Mouse (Mus musculus) gastrocnemius, adult 8-10 months (tissue): Measurements from ENCODE around the gene AC124502.3. TPM values are rescaled to one million over a fixed set of nuclear protein-coding genes. Genes with fewer than 3 reads are reported as not detected.
"Not testable (repeated sequence)": the region's sequence is repeated elsewhere in the genome, so short reads cannot be mapped to it uniquely, and the experiment has no call there.

Experiments used
- DNase-seq, 2 experiments: peaks; one replicate each; pipeline ENCODE4 v3.0.0; 2022; ENCODE audit warnings: low spot score in 2 of 2
- total RNA-seq, 4 experiments: library from RNA; stranded (reverse); gene quantifications; 2 replicates each; pipeline ENCODE4 v1.2.4; 2022

AC124502.3 gene
- total RNA-seq = 1 to 10 TPM in 3 of 4 experiments, under 1 TPM in 1; 0.61 to 1.7 (median 1.4) TPM

DNA sequence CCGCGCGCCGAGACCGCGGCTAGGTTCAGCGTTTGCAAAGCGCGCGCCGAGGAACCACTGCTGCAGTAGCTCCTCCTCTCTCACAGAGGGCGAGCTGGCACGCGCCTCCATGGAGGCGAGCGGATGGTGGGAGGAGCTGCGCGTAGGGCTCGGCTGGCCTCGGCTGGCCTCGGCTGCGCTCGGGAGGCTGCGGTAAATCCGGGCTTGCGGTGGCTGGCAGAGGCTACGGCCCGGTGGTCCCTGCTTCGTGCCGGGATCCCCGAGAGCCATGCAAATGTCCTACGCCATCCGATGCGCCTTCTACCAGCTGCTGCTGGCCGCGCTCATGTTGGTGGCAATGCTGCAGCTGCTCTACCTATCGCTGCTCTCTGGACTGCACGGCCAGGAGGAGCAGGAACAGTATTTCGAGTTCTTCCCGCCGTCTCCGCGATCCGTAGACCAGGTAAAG lies at the start of gene AC124502.3, which contains the start of gene B4gat1:
Gene AC124502.3, plus strand, starts transcription at position 183 of the 448 bp plus-strand sequence.
Gene B4gat1, plus strand, starts transcription at position 118 of the 448 bp plus-strand sequence.
- DNase-seq = peak; percentile 74 to 84

GRCm38 (mm10) chr19:4989013-4989412 lies 49.7 kb upstream of the AC124502.3 start:
- peak; percentile 71 to 76 for DNase-seq

- DNase-seq = no peak
These were observed 49.0 kb upstream of the AC124502.3 start for GRCm38 (mm10) chr19:4989434-4990255.

DNA sequence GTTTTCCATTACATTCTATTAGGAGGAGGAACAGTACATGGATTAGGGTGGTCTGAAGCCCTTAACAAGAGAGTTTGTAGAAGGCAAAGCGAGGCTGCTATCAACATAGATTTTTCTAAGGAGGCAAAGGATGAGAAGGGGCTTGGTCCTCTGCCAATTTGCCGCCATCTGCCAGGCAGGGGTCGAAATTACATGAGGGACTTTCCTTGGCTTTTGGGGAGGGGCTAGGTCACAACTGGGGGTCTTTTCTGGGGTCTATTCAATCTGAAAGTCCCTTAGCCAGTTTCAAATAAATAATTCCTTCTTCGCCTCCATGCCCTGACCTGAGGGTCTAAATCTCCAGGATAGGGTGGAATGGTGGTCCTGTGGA lies 48.5 kb upstream of the AC124502.3 start, which contains the start of gene Npas4:
Gene Npas4, minus strand, starts transcription at position 61 of the 370 bp plus-strand sequence.
- DNase-seq = no peak

GRCm38 (mm10) chr19:4990716-4991115 lies 48.0 kb upstream of the AC124502.3 start:
- DNase-seq = no peak

GRCm38 (mm10) chr19:4992371-4992770 lies 46.3 kb upstream of the AC124502.3 start:
- no peak for DNase-seq

DNA sequence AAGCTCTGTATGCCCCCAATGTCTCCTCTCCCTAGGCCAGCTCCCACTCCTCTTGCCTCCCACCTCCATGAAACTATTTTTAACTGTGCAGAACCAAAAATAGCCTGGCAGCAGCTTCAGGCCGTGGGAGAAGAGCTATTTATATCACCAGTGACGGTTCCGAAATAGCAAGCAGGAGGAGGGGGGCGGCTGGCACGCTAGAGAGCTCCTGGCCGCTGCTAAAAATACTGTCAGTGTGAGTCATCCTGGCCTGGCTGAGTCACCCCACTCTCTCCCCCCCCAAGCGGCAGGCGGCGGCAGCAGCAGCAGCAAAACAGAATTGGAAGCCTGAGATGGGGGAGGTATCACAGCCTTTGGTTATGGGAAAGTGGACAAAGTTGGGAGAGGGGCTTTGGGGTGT lies 45.8 kb upstream of the AC124502.3 start:
- DNase-seq = peak; percentile 84 to 92

DNA sequence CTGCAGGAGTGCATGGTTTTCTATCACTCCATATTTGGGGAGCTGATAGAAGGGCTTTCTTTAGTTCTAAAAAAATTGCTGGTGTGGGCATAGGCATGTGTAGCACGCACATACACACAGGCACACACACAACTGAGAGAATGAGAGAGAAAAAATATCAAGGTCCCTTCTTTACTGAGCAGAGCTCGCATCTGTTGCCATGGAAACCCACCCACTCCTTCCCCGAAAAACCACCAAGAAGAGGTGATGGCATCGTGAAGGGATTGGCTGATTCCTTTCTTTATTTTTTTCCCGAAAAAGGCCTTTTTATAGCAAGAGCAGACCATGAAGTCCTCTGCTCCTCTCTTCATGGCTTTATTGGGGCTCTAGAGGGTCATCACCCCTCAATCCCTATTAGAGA lies 44.6 kb upstream of the AC124502.3 start:
- no peak for DNase-seq

- no peak for DNase-seq
These were observed 39.1 kb upstream of the AC124502.3 start for GRCm38 (mm10) chr19:4999445-5000140.

- DNase-seq = peak in 1 of 2 experiments; percentile 33
These were observed 36.9 kb upstream of the AC124502.3 start for GRCm38 (mm10) chr19:5001666-5002406.

DNA sequence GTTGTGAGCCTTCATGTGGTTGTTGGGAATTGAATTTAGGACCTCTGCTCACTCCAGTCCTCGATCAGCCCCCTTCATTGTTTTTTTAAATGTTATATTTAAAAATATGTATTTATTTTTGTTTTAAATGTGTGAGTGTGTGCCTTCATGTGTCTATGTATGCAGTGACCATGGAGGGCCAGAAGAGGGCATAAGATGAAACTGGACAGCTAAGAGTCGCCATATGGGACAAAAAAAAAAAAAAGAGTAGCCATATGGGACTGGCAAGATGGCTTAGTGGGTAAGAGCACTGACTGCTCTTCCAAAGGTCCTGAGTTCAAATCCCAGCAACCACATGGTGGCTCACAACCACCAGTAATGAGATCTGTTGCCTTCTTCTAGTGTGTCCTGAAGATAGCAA lies 35.0 kb upstream of the AC124502.3 start:
- not testable (repeated sequence) for DNase-seq

DNA sequence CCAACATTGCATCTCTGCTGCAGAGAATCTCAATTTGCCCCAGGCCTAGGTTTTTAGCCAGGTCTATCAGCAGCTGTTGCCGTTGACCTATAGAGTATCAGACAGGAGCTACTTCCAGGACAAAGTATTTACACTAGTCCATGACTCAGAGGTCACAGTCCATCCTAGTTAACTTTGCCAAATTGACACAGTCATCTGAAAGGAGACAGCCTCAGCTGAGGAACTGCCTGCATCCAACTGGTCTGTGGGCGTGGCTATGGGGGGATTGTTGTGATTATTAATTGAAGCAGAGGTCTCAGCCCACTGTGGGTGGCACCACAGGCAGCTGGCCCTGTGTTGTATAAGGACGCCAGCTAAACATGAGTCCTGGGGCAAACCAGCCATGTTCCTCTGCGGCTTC lies 33.8 kb upstream of the AC124502.3 start:
- no peak for DNase-seq

GRCm38 (mm10) chr19:5013138-5013537 lies 25.6 kb upstream of the AC124502.3 start:
- DNase-seq = no peak

- DNase-seq = no peak
These were observed 23.7 kb upstream of the AC124502.3 start for GRCm38 (mm10) chr19:5014961-5015398.

DNA sequence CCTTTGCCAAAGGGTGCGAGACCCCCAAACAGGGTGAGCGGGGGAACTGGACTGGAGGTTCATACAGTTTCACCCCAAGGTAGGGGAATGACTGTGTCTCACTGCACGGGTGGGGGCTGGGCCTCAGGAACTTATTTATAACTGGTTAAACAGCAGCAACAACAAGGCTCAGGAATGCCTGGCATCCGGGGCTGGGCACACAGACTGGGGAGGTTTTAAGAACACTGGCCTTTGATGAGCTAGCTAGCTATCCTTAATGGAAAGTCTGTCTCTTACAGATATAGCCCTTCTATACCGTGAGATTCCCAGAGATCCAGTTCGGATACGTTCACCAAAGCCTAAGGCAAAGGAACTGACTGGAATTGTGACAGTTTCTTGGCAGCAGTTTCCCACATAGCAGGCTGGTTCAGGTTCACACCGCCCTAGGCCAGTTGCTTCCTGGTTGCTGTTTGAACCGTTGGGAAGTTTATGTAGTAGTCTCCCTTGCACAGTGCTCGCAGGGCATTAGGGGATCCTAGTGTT lies 22.4 kb upstream of the AC124502.3 start:
- DNase-seq = no peak

GRCm38 (mm10) chr19:5016782-5017181 lies 21.9 kb upstream of the AC124502.3 start:
- DNase-seq = peak; percentile 28 to 33

DNA sequence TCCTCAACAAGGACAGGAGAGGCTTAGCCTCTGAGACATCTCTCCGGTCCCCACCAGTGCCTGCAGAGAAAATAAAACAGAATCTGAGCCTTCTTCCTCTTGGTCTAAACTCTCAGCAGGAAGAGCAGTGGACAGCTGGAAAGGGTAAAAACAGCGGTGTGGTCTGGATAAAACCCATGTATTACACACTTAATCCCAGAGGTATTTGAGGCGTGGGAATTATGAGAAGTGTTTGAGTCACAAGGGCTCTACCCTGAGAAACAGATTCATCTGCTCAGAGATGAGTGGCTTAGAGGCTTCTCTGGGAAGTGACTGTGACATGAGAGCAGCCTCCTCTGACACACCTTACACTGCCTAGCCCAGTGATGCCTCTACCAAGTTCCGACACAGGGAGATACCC lies 21.1 kb upstream of the AC124502.3 start:
- no peak for DNase-seq

DNA sequence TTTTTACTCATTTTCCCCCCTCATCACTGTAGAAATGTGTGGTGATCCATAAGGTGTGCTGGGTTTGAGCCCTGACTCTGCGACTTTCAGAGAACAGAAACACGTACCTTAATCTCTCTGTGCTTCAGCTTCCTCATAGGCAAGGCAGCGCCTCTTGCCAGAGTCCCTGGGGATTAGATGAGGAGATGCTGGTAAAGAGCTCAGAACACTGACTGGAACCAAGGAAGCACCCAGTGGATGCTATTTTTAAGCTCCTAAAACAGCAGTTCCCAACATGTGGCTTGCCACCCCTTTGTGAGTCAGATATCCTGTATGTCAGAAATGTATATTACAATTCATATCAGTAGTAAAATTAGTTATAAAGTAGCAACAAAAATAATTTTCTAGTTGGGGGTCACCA lies 20.5 kb upstream of the AC124502.3 start:
- DNase-seq = no peak

DNA sequence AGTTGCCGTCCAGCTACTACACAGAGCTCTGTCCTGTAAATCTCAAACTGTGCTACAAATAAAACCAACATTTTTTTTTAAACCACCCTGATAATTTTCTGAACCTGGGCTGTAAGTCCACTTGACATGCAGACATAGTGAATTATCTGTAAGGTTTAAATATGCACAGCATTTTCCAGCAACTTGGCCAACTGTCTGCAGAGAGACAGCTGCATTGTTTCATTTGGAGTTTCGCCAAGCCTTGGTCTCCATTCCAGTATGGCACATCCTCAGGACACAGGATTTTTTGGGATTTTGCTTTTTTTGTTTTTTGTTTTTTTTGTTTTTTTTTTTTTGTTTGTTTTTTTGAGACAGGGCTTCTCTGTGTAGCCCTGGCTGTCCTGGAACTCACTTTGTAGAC lies 17.3 kb upstream of the AC124502.3 start:
- no peak for DNase-seq

DNA sequence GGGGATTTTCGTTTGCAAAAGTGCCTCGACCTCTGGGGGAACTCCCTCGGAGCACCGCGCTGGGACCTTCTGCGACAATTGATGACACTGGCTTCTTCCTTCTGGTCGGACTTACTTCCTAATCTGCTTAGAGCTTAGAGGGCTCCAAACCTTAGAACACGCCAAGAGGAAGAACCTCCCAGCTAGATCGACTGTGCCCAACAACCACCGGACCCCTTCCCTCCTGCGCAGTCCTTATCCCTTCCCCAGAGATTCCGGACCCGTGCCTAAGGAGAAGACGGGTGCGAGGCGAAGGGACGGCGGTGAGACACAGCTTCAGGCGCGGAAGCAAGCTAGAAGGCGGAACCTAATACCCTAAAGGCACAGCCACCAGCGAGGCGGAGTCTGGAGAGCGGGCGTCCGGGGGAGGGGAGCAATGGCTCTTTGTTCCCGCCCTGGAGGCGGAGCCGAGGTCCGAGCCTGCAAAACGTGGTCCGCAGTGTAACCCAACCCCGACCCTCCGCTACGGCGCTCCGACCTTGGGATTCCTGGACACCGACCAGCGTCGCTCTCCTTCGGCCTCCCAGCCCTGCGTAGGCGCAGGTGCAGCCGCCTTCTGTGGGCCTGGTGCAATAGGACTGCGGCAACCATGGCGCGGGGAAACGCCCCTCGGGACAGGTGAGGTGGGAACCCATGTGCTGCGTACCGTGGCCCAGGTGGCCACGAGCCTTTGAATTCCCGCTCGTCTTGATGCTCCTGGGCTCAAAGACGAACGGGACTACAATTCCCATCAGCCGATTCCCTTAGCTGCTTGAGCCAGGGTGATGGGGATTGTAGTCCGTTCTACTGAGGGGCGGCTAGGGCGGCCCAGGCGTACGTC lies 14.8 kb upstream of the AC124502.3 start, which contains the start of gene Slc29a2:
Gene Slc29a2, plus strand, starts transcription at position 240 of the 859 bp plus-strand sequence.
- peak; percentile 91 to 92 for DNase-seq
